Mouse (Mus musculus): Measurements from ENCODE around the gene Rel. TPM values are rescaled to one million over a fixed set of nuclear protein-coding genes. Genes with fewer than 3 reads are reported as not detected.

Rel gene
- polyA plus RNA-seq, 1 experiment from 2014 or later: 0.78 TPM

GRCm38 (mm10) chr11:23693286-23693685 lies 77.5 kb downstream of the Rel start:
- Histone ChIP-seq H3K4me2 (replicated peaks; ENCODE audit: low read depth) (no peak overlapping the region), H3K27ac (replicated peaks) (no peak overlapping the region), H3K4me1 (replicated peaks; ENCODE audit: control insufficient read depth, insufficient read depth) (no peaks in the 10 kb centered on the region), H3K4me3 (ENCODE audit: low read depth, low read length) (no peak overlapping the region), H3K36me3 (ENCODE audit: control insufficient read depth, insufficient read depth, low read length) (no peaks in the 10 kb centered on the region), H3K27me3 (ENCODE audit: control insufficient read depth, insufficient read depth, low read length) (no peaks in the 10 kb centered on the region), H3K9me3 (ENCODE audit: control insufficient read depth, low read length) (no peaks in the 10 kb centered on the region), H3K9ac (ENCODE audit: low read length) (no peak overlapping the region)
- no peak for ATAC-seq (ENCODE audit: low FRiP score, low TSS enrichment)
- WGBS: 83% methylated on average over 2 of the region's 2 CpGs
- no peak for TF ChIP-seq CTCF (IDR thresholded peaks at IDR 0.05; ENCODE audit: low read depth)
- TF ChIP-seq EP300 (optimal IDR thresholded peaks at IDR 0.05): no peak
- no peak for DNase-seq (ENCODE audit: low spot score)

- TF ChIP-seq EP300 (optimal IDR thresholded peaks at IDR 0.05) (no peak), CTCF (IDR thresholded peaks at IDR 0.05; ENCODE audit: low read depth) (no peak)
- DNase-seq (ENCODE audit: low spot score) (no peak), ATAC-seq (ENCODE audit: low FRiP score, low TSS enrichment) (no peak)
- Histone ChIP-seq H3K9ac (ENCODE audit: low read length) (no peak overlapping the region), H3K27me3 (ENCODE audit: control insufficient read depth, insufficient read depth, low read length) (no peaks in the 10 kb centered on the region), H3K36me3 (ENCODE audit: control insufficient read depth, insufficient read depth, low read length) (no peaks in the 10 kb centered on the region), H3K4me2 (replicated peaks; ENCODE audit: low read depth) (no peak overlapping the region), H3K4me3 (ENCODE audit: low read depth, low read length) (no peak overlapping the region), H3K9me3 (ENCODE audit: control insufficient read depth, low read length) (no peaks in the 10 kb centered on the region), H3K27ac (replicated peaks) (no peak overlapping the region), H3K4me1 (replicated peaks; ENCODE audit: control insufficient read depth, insufficient read depth) (no peaks in the 10 kb centered on the region)
- 89% methylated on average over 1 of the region's 1 CpGs for WGBS
Measured at GRCm38 (mm10) chr11:23688060-23688459, 82.7 kb downstream of the Rel start.

Other genes starting within 250 kb of the Rel start
- gene 1700093K21Rik, start 249.8 kb downstream of the Rel start, polyA plus RNA-seq (2015; fragmentation: Nextera tagmentation; extraction: Ambion mirVana): 0.28 TPM in 1 of 2 replicates, not detected in the other
- 14.5 and 15.8 TPM in 2 replicates for gene 0610010F05Rik, start 137.3 kb downstream of the Rel start, polyA plus RNA-seq (2015; fragmentation: Nextera tagmentation; extraction: Ambion mirVana)
- gene Pus10, start 105.3 kb downstream of the Rel start, polyA plus RNA-seq (2015; fragmentation: Nextera tagmentation; extraction: Ambion mirVana): 11.1 and 12.3 TPM in 2 replicates
- gene Pex13, start 105.0 kb downstream of the Rel start, polyA plus RNA-seq (2015; fragmentation: Nextera tagmentation; extraction: Ambion mirVana): 31.3 and 32.7 TPM in 2 replicates
- 4.4 and 4.7 TPM in 2 replicates for gene Papolg, start 124.3 kb upstream of the Rel start, polyA plus RNA-seq (2015; fragmentation: Nextera tagmentation; extraction: Ambion mirVana)

Measured in stomach, postnatal 0 days (tissue).